Mouse (Mus musculus) gastrocnemius, postnatal 4 days (tissue): ENCODE results near the gene Rnf113a2. TPM values are rescaled to one million over a fixed set of nuclear protein-coding genes. Genes with fewer than 3 reads are reported as not detected.

ENCODE experiments used
- total RNA-seq, 2 experiments: library from RNA; stranded (reverse); gene quantifications; 2 replicates each; pipeline ENCODE4 v1.2.3; 2021

Rnf113a2 gene
- total RNA-seq, 2 experiments from 2014 or later, result 8.5 to 8.7 TPM

Other genes with a start within 250 kb of the Rnf113a2 start
- 10 to 100 TPM; 22.0 to 23.3 TPM for gene Elmsan1, start 198.3 kb upstream of the Rnf113a2 start, total RNA-seq
- gene Ptgr2, start 132.0 kb upstream of the Rnf113a2 start, total RNA-seq, result 10 to 100 TPM; 50.8 to 58.1 TPM
- 10 to 100 TPM; 31.4 to 37.3 TPM for gene Zfp410, start 100.3 kb upstream of the Rnf113a2 start, total RNA-seq
- gene Coq6, start 55.5 kb upstream of the Rnf113a2 start, total RNA-seq, result 10 to 100 TPM; 35.5 to 35.7 TPM
- gene Fam161b, start 55.4 kb upstream of the Rnf113a2 start, total RNA-seq, result 1 to 10 TPM in 1 of 2 experiments, under 1 TPM in 1; 0.96 to 1.4 TPM
- gene Entpd5, start 8.2 kb upstream of the Rnf113a2 start, total RNA-seq, result 10 to 100 TPM in 1 of 2 experiments, 1 to 10 TPM in 1; 9.9 to 10.9 TPM
- 1 to 10 TPM in 1 of 2 experiments, under 1 TPM in 1; 0.54 to 1.1 TPM for gene Bbof1, start 8.1 kb upstream of the Rnf113a2 start, total RNA-seq
- gene Aldh6a1, start 33.8 kb downstream of the Rnf113a2 start, total RNA-seq, result 10 to 100 TPM; 32.7 to 34.6 TPM
- gene Lin52, start 34.2 kb downstream of the Rnf113a2 start, total RNA-seq, result 1 to 10 TPM; 6.1 to 6.7 TPM
- gene Vsx2, start 152.6 kb downstream of the Rnf113a2 start, total RNA-seq, result not detected
- gene Abcd4, start 200.2 kb downstream of the Rnf113a2 start, total RNA-seq, result 1 to 10 TPM; 7.5 to 8.4 TPM
- gene Vrtn, start 223.8 kb downstream of the Rnf113a2 start, total RNA-seq, result not detected